Mouse (Mus musculus) CD8-positive naive resting alpha-beta T cell, adult 2 months (primary cell): Measurements from ENCODE around the gene Cct7.

ENCODE experiments used
- DNase-seq, 2 experiments: peaks; one replicate each; pipeline ENCODE4 v3.0.0; 2022; ENCODE audit warnings: low read depth in 2 of 2, low spot score in 2 of 2

Gene Cct7

GRCm38 (mm10) chr6:85451664-85452410 is 523 bp downstream of the Cct7 start, which contains the start of gene Pradc1:
Gene Pradc1, minus strand, starts transcription at chr6:85451970.
- peak; percentile 92 to 97 for DNase-seq

- no peak for DNase-seq
These were observed 1.0 kb downstream of the Cct7 start for GRCm38 (mm10) chr6:85452411-85452665.

- no peak for DNase-seq
These were observed 1.5 kb downstream of the Cct7 start for GRCm38 (mm10) chr6:85452816-85453215.

- no peak for DNase-seq
These were observed 8.3 kb downstream of the Cct7 start for GRCm38 (mm10) chr6:85459621-85460020.

- no peak for DNase-seq
These were observed 14.1 kb downstream of the Cct7 start for GRCm38 (mm10) chr6:85465381-85465780.

- no peak for DNase-seq
These were observed 18.5 kb downstream of the Cct7 start for GRCm38 (mm10) chr6:85469660-85470430.

- no peak for DNase-seq
These were observed 20.6 kb downstream of the Cct7 start for GRCm38 (mm10) chr6:85471962-85472361.

GRCm38 (mm10) chr6:85472542-85472941 is 21.2 kb downstream of the Cct7 start:
- DNase-seq = no peak

GRCm38 (mm10) chr6:85475581-85475980 is 24.3 kb downstream of the Cct7 start:
- no peak for DNase-seq

GRCm38 (mm10) chr6:85477366-85477917 is 26.1 kb downstream of the Cct7 start:
- peak; percentile 18 to 34 for DNase-seq

- no peak for DNase-seq
These were observed 27.1 kb downstream of the Cct7 start for GRCm38 (mm10) chr6:85478416-85478815.

GRCm38 (mm10) chr6:85479979-85480378 is 28.7 kb downstream of the Cct7 start:
- no peak for DNase-seq

GRCm38 (mm10) chr6:85480685-85481084 is 29.4 kb downstream of the Cct7 start:
- no peak for DNase-seq

GRCm38 (mm10) chr6:85483843-85484721 is 32.8 kb downstream of the Cct7 start:
- no peak for DNase-seq

- no peak for DNase-seq
These were observed 34.4 kb downstream of the Cct7 start for GRCm38 (mm10) chr6:85485738-85486137.

- DNase-seq = no peak
These were observed 37.2 kb downstream of the Cct7 start for GRCm38 (mm10) chr6:85488510-85488909.

GRCm38 (mm10) chr6:85489717-85490116 is 38.4 kb downstream of the Cct7 start:
- DNase-seq = no peak

- DNase-seq = no peak
These were observed 38.9 kb downstream of the Cct7 start for GRCm38 (mm10) chr6:85490252-85490651.

- no peak for DNase-seq
These were observed 40.3 kb downstream of the Cct7 start for GRCm38 (mm10) chr6:85491606-85492005.

- DNase-seq = no peak
These were observed 45.7 kb downstream of the Cct7 start for GRCm38 (mm10) chr6:85496976-85497375.

- DNase-seq = no peak
These were observed 46.8 kb downstream of the Cct7 start for GRCm38 (mm10) chr6:85498147-85498546.
